Mouse (Mus musculus) CH12.LX (cell line): ENCODE measurements around the gene Pde8a. TPM values are rescaled to one million over a fixed set of nuclear protein-coding genes. Genes with fewer than 3 reads are reported as not detected.

Experiments used
- DNase-seq: peaks from one replicate; pipeline ENCODE4 v3.0.0-alpha.2; 2013; ENCODE audit errors: extremely low read depth
- H3K27ac ChIP-seq: 2 replicates; pipeline ENCODE4 v1.5.1; 2012; ENCODE audit warnings: low read depth, mild to moderate bottlenecking, control low read depth, moderate library complexity; ENCODE audit not compliant: insufficient read depth
- H3K27me3 ChIP-seq: replicated peaks from 2 replicates; pipeline ENCODE3; 2012; ENCODE audit warnings: inconsistent platforms
- H3K36me3 ChIP-seq, 2 experiments: replicated peaks in 1 of 2; 2 replicates each; pipeline versions ENCODE3 to v1.6.1; 2012; ENCODE audit warnings: inconsistent platforms in 1 of 2, low read length in 1 of 2, mild to moderate bottlenecking in 1 of 2, mixed read lengths in 1 of 2, moderate library complexity in 1 of 2; ENCODE audit not compliant: control insufficient read depth in 1 of 2, insufficient read depth in 1 of 2
- H3K4me1 ChIP-seq, 2 experiments: 2 replicates each; pipeline ENCODE4 v1.6.1; 2012; ENCODE audit warnings: inconsistent platforms in 1 of 2, moderate library complexity in 1 of 2; ENCODE audit not compliant: insufficient read depth in 2 of 2, control insufficient read depth in 1 of 2
- H3K4me2 ChIP-seq: 2 replicates; pipeline ENCODE4 v1.6.1; 2012; ENCODE audit warnings: low read depth, mild to moderate bottlenecking, control low read depth; ENCODE audit not compliant: poor library complexity, insufficient read depth, severe bottlenecking
- H3K4me3 ChIP-seq, 3 experiments: fragments of 150-350 bp in 1 of 3; sonication (generic) in 1 of 3; replicated peaks in 1 of 3; 2 replicates each; pipeline versions ENCODE3 to v1.5.1; 2011 to 2012; ENCODE audit warnings: low read depth in 2 of 3, low read length in 2 of 3, mild to moderate bottlenecking in 2 of 3, moderate library complexity in 2 of 3, control low read depth in 1 of 3, improper control_type of control experiment in 1 of 3, inconsistent platforms in 1 of 3, mixed read lengths in 1 of 3; ENCODE audit not compliant: poor library complexity in 1 of 3
- H3K79me2 ChIP-seq: replicated peaks from 2 replicates; pipeline ENCODE4 v1.6.1; 2012; ENCODE audit warnings: mild to moderate bottlenecking, moderate library complexity; ENCODE audit not compliant: control insufficient read depth, poor library complexity, insufficient read depth, severe bottlenecking; ENCODE audit errors: extremely low read depth
- H3K9ac ChIP-seq: 2 replicates; pipeline ENCODE4 v1.6.1; 2012; ENCODE audit warnings: low read depth, mild to moderate bottlenecking, control low read depth, moderate library complexity; ENCODE audit not compliant: insufficient read depth
- H3K9me3 ChIP-seq: replicated peaks from 2 replicates; pipeline ENCODE3; 2012; ENCODE audit warnings: low read length, inconsistent platforms, mixed read lengths
- CHD2 ChIP-seq: IDR thresholded peaks from 2 replicates; pipeline ENCODE4 v1.6.1; 2011; ENCODE audit warnings: low read length, improper control_type of control experiment
- CTCF ChIP-seq, 2 experiments: IDR thresholded peaks in 1 of 2; conservative IDR thresholded peaks in 1 of 2; 2 replicates each; pipeline ENCODE4 v1.5.1; 2011 to 2012; ENCODE audit warnings: low read depth in 2 of 2, low read length in 2 of 2, improper control_type of control experiment in 1 of 2, inconsistent platforms in 1 of 2, mild to moderate bottlenecking in 1 of 2, moderate library complexity in 1 of 2
- EP300 ChIP-seq: IDR thresholded peaks from 2 replicates; pipeline ENCODE4 v1.6.1; 2011; ENCODE audit warnings: low read length, improper control_type of control experiment
- KAT2A ChIP-seq: IDR thresholded peaks from 2 replicates; pipeline ENCODE4 v1.6.1; 2012; ENCODE audit warnings: low read length, improper control_type of control experiment, inconsistent platforms; ENCODE audit not compliant: insufficient replicate concordance
- MAX ChIP-seq: IDR thresholded peaks from 2 replicates; pipeline ENCODE4 v1.6.1; 2011; ENCODE audit warnings: low read length, improper control_type of control experiment
- MXI1 ChIP-seq: IDR thresholded peaks from 2 replicates; pipeline ENCODE4 v1.6.1; 2011; ENCODE audit warnings: mild to moderate bottlenecking, low read depth, low read length, improper control_type of control experiment
- MYC ChIP-seq: IDR thresholded peaks from 2 replicates; pipeline ENCODE4 v1.6.1; 2011; ENCODE audit warnings: low read depth, mild to moderate bottlenecking, improper control_type of control experiment, low read length
- NRF1 ChIP-seq: IDR thresholded peaks from 2 replicates; pipeline ENCODE4 v1.6.1; 2014; ENCODE audit warnings: low read depth, mild to moderate bottlenecking, inconsistent platforms, low read length, improper control_type of control experiment, moderate library complexity
- PAX5 ChIP-seq: IDR thresholded peaks from 2 replicates; pipeline ENCODE4 v1.6.1; 2012; ENCODE audit warnings: low read length, inconsistent platforms, mixed read lengths
- POLR2A ChIP-seq: IDR thresholded peaks from 2 replicates; pipeline ENCODE4 v1.6.1; 2011; ENCODE audit warnings: low read depth, mild to moderate bottlenecking, improper control_type of control experiment, low read length
- POLR2AphosphoS2 ChIP-seq: IDR thresholded peaks from 2 replicates; pipeline ENCODE4 v1.6.1; 2011; ENCODE audit warnings: low read depth, low read length, improper control_type of control experiment
- RAD21 ChIP-seq: IDR thresholded peaks from 2 replicates; pipeline ENCODE4 v1.6.1; 2011; ENCODE audit warnings: low read depth, mild to moderate bottlenecking, low read length, improper control_type of control experiment, moderate library complexity
- SIN3A ChIP-seq: IDR thresholded peaks from 2 replicates; pipeline ENCODE4 v1.6.1; 2012; ENCODE audit warnings: low read length, improper control_type of control experiment, inconsistent platforms
- SMC3 ChIP-seq: IDR thresholded peaks from 2 replicates; pipeline ENCODE4 v1.6.1; 2011; ENCODE audit warnings: low read depth, low read length, improper control_type of control experiment
- TCF12 ChIP-seq: IDR thresholded peaks from 2 replicates; pipeline ENCODE4 v1.6.1; 2014; ENCODE audit warnings: low read depth, mild to moderate bottlenecking, inconsistent platforms, low read length, improper control_type of control experiment
- ZC3H11A ChIP-seq: IDR thresholded peaks from 2 replicates; pipeline ENCODE4 v1.6.1; 2012; ENCODE audit warnings: low read depth, mild to moderate bottlenecking, inconsistent platforms, low read length, improper control_type of control experiment
- ZKSCAN1 ChIP-seq: IDR thresholded peaks from 2 replicates; pipeline ENCODE4 v1.6.1; 2012; ENCODE audit warnings: low read depth, inconsistent platforms, low read length, improper control_type of control experiment, borderline replicate concordance
- ZMIZ1 ChIP-seq: IDR thresholded peaks from 2 replicates; pipeline ENCODE4 v1.6.1; 2012; ENCODE audit warnings: low read depth, mild to moderate bottlenecking, inconsistent platforms, low read length, improper control_type of control experiment
- dilution Hi-C: fragments of 300-500 bp; cut with MboI; formaldehyde crosslinking; loops from 2 replicates; pipeline ENCODE4 v1.14.3; 2020; ENCODE audit warnings: low sequenced_read_pairs; ENCODE audit not compliant: extremely low pct_unique_long_range_greater_than_20kb, extremely low pct_ligation_motif_present
- in situ Hi-C: fragments of 300-500 bp; cut with MboI; formaldehyde crosslinking; loops from 3 replicates; pipeline ENCODE4 v1.14.3; 2019; ENCODE audit warnings: low sequenced_read_pairs, low pct_ligation_motif_present, low pct_unique_long_range_greater_than_20kb, mixed read lengths
- polyA plus RNA-seq: library from polyadenylated mRNA; unstranded; fragments of >175 nt; gene quantifications from 2 replicates; pipeline ENCODE4 v1.2.1, GENCODE M21; 2012; ENCODE audit warnings: low read depth; ENCODE audit not compliant: insufficient read length
- total RNA-seq, 2 experiments: library from RNA; depleted of rRNA; stranded (reverse); fragments of 300-350 nt in 1 of 2; fragments of >200 nt in 1 of 2; gene quantifications; 2 replicates each; pipeline ENCODE4 v1.2.3; 2012 to 2014

Gene Pde8a
- total and polyA plus RNA-seq, 3 experiments: 8.3 to 22.7 (median 9.1) TPM

DNA sequence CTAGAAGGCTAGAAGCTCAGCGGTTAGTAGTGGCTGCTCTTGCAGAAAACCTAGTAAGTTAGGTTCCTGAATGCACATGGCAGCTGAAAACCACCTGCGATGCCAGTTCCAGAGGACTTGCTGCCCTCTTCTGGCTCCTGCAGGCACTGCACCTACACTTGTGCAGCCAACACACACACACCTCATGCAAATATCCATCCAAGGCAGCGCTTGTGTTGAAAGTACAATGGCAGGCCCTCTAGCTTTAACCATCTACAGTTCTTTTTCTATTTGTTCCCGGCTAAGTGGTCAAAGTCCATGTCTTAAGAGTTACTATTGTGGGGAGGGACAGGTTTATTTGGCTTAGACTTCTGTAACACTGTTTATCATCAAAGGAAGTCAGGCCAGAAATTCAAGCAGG lies 126.4 kb downstream of the Pde8a start:
- H3K36me3 ChIP-seq: peaks cover 81 to 95% of the 10 kb centered on the region in 2 experiments
- H3K27ac ChIP-seq: no peak overlapping the region
- no peaks in the 10 kb centered on the region for H3K9me3 ChIP-seq
- in situ Hi-C loops (loop anchor here (5.0 kb wide), 1 partner anchor 172 kb away; no protein-coding TSS in a partner anchor), dilution Hi-C loops (no loop called here)
- peak; percentile 26 for TF ChIP-seq ZC3H11A
- peak; percentile 94 for TF ChIP-seq MYC
- peak; percentile 43; the same call in 1 of the 2 replicates for TF ChIP-seq POLR2A
- no peak for TF ChIP-seq PAX5
- TF ChIP-seq SMC3: peak; percentile 67
- TF ChIP-seq CTCF (conservative IDR thresholded peaks at IDR 0.05 in 1 of 2, IDR thresholded peaks at IDR 0.05 in 1 of 2; ENCODE audit: low read depth in 2 of 2, low read length in 2 of 2): peak; percentile 85 to 87
- peak; percentile 67 for TF ChIP-seq RAD21
- no peak for TF ChIP-seq MXI1
- no peak for TF ChIP-seq SIN3A
- peak; percentile 81 for TF ChIP-seq MAX
- H3K9ac ChIP-seq: no peak overlapping the region
- no peak overlapping the region for H3K4me3 ChIP-seq
- no peak overlapping the region for H3K4me2 ChIP-seq
- H3K27me3 ChIP-seq: no peaks in the 10 kb centered on the region
- peak; percentile 87 for DNase-seq
- H3K79me2 ChIP-seq: peaks cover 38% of the 10 kb centered on the region
- H3K4me1 ChIP-seq: peaks cover 2 to 29% of the 10 kb centered on the region in 2 experiments; a peak in 2 of 4 replicates

DNA sequence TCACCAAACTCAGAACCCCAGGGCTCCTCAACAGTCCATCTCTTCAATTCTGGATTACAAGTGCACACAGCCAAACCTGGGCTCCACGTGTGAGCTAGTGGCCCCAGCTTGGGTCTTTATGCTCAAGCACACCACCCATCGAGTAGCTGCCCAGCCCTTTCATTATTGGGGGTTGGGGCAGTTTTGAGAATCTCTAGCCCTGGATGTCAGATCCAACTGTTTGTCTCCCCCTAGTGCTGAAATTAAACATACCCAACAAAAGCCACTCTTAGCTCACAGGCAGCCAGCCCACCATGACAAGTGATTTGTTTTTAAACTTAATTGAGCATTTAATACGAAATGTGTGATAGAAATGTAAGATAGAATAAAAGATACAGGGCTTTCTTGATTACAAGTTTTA lies 128.2 kb downstream of the Pde8a start:
- dilution Hi-C loops: no loop called here
- Histone ChIP-seq H3K27me3 (no peaks in the 10 kb centered on the region), H3K9me3 (no peaks in the 10 kb centered on the region), H3K36me3 (peaks cover 64 to 78% of the 10 kb centered on the region in 2 experiments), H3K79me2 (peaks cover 40% of the 10 kb centered on the region), H3K4me3 (no peak overlapping the region), H3K27ac (no peak overlapping the region), H3K9ac (no peak overlapping the region), H3K4me1 (peaks cover 2 to 34% of the 10 kb centered on the region in 2 experiments; a peak in 2 of 4 replicates), H3K4me2 (peak overlapping the region; percentile 89; the same call in 1 of the 2 replicates)
- peak; percentile 72; the same call in 1 of the 2 replicates for TF ChIP-seq ZMIZ1
- no peak for TF ChIP-seq KAT2A
- TF ChIP-seq EP300: no peak
- TF ChIP-seq CHD2: peak; percentile 82
- peak; percentile 97 for TF ChIP-seq POLR2AphosphoS2
- TF ChIP-seq SMC3: peak; percentile 28; the same call in 1 of the 2 replicates
- peak; percentile 26; the same call in 1 of the 2 replicates for TF ChIP-seq MXI1
- TF ChIP-seq RAD21: peak; percentile 12
- TF ChIP-seq TCF12: 0 out of 2 replicates have a peak, but pooled peaks have one; percentile 21
- TF ChIP-seq POLR2A: peak; percentile 43; the same call in 1 of the 2 replicates
- TF ChIP-seq ZKSCAN1: no peak
- 0 out of 2 replicates have a peak, but pooled peaks have one; percentile 37 for TF ChIP-seq MYC
- peak; percentile 43 to 66 for TF ChIP-seq CTCF (conservative IDR thresholded peaks at IDR 0.05 in 1 of 2, IDR thresholded peaks at IDR 0.05 in 1 of 2; ENCODE audit: low read depth in 2 of 2, low read length in 2 of 2)
- no peak for TF ChIP-seq NRF1
- DNase-seq: peak; percentile 56
- in situ Hi-C loops: loop anchor here (5.0 kb wide), 1 partner anchor 174 kb away; no protein-coding TSS in a partner anchor
